Mouse (Mus musculus): ENCODE results near the gene Gm28635. TPM values are rescaled to one million over a fixed set of nuclear protein-coding genes. Genes with fewer than 3 reads are reported as not detected.

Gene Gm28635
- polyA plus RNA-seq, 1 experiment from 2014 or later, result not detected

GRCm38 (mm10) chr2:84648369-84648768, 29.5 kb downstream of the Gm28635 start:
- 39% methylated on average over 6 of the region's 6 CpGs for WGBS
- Histone ChIP-seq H3K27me3 (no peaks in the 10 kb centered on the region), H3K4me3 (replicated peaks) (peak overlapping the region; percentile 65), H3K9me3 (no peaks in the 10 kb centered on the region), H3K4me2 (peak overlapping the region; percentile 80), H3K9ac (peak overlapping the region; percentile 49), H3K36me3 (replicated peaks) (no peaks in the 10 kb centered on the region), H3K27ac (peak overlapping the region; percentile 31; the same call in 1 of the 2 replicates), H3K4me1 (peaks cover 18% of the 10 kb centered on the region)
- no peak for ATAC-seq (ENCODE audit: low FRiP score)

DNA sequence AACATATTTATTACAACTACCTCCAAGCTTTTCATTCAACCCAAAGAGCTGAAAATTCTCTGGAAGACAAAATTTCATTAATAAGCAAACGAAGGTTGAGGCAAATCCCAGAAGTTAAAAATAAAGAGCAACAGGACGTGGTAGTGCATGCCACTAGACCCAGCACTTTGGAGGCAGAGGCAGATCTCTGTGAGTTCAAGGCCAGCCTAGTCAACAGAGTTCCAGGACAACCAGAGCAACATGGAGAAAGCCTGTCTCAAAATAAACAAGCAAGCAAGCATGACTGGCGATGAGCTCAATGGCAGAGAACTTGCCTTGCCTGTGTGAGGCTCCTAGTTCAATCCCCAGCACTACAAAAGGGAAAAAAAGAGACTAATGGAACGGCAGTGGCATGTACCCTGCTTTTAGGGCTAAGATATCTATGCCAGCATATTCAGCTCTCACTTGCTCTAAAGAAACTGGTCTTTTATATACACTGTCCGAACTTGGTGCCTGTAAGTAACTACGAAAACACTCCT, 30.7 kb downstream of the Gm28635 start:
- H3K27me3 ChIP-seq, result no peaks in the 10 kb centered on the region
- WGBS, result 96% methylated on average over 6 of the region's 6 CpGs
- H3K4me1 ChIP-seq, result peaks cover 18% of the 10 kb centered on the region
- H3K4me2 ChIP-seq, result no peak overlapping the region
- H3K9me3 ChIP-seq, result no peaks in the 10 kb centered on the region
- no peaks in the 10 kb centered on the region for H3K36me3 ChIP-seq (replicated peaks)
- ATAC-seq (ENCODE audit: low FRiP score), result no peak
- H3K9ac ChIP-seq, result no peak overlapping the region
- H3K4me3 ChIP-seq (replicated peaks), result no peak overlapping the region
- no peak overlapping the region for H3K27ac ChIP-seq

DNA sequence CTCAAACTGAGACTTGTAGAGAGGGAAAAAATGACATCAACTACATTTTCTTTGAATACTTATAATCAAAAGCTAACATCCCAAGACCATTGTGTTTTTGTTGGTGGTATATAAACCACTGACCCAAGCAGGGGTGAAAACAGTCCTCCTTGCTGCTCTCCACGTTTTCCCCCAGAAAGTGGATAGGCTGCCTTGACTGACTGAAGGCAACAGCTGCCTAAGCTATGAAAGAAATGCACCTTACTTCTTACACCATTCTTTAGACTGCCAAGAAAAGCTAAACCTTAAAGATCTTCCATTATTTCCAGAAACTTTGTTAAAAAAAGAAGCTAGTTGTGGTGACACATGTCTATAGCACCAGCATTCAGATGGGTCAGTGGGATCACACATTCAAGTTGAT, 31.7 kb downstream of the Gm28635 start:
- Histone ChIP-seq H3K9me3 (no peaks in the 10 kb centered on the region), H3K27ac (no peak overlapping the region), H3K9ac (no peak overlapping the region), H3K4me2 (no peak overlapping the region), H3K4me3 (replicated peaks) (no peak overlapping the region), H3K36me3 (replicated peaks) (no peaks in the 10 kb centered on the region), H3K4me1 (peaks cover 18% of the 10 kb centered on the region), H3K27me3 (no peaks in the 10 kb centered on the region)
- ATAC-seq (ENCODE audit: low FRiP score), result no peak
- 89% methylated on average over 1 of the region's 1 CpGs for WGBS

DNA sequence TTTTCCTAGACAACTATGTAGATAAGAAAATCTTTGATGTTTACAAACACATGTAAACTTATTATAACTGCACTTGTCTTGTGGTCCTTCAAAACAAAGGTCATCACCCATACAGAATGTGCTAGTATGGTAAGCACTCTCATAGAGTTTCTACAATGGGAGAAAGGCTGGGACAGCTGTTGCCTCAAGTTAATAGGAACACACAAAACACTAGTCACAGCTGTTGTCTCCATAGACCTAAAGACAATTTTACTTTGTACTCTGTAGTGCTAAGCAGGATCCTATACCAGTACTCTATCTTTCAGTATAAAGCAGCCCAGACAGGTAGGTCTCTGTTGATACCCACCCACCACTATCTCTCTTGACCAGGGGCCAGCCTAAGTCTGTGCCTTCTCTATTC, 37.0 kb downstream of the Gm28635 start:
- Histone ChIP-seq H3K36me3 (replicated peaks) (no peaks in the 10 kb centered on the region), H3K9me3 (no peaks in the 10 kb centered on the region), H3K4me3 (replicated peaks) (no peak overlapping the region), H3K4me2 (no peak overlapping the region), H3K4me1 (peaks cover 33% of the 10 kb centered on the region), H3K27me3 (no peaks in the 10 kb centered on the region), H3K27ac (no peak overlapping the region), H3K9ac (no peak overlapping the region)
- ATAC-seq (ENCODE audit: low FRiP score), result no peak

GRCm38 (mm10) chr2:84638428-84639220, 39.2 kb downstream of the Gm28635 start:
- H3K36me3 ChIP-seq (replicated peaks), result no peaks in the 10 kb centered on the region
- H3K4me2 ChIP-seq, result no peak overlapping the region
- WGBS, result 77% methylated on average over 5 of the region's 5 CpGs
- H3K27ac ChIP-seq, result no peak overlapping the region
- no peaks in the 10 kb centered on the region for H3K27me3 ChIP-seq
- no peaks in the 10 kb centered on the region for H3K9me3 ChIP-seq
- peaks cover 54% of the 10 kb centered on the region for H3K4me1 ChIP-seq
- H3K9ac ChIP-seq, result no peak overlapping the region
- H3K4me3 ChIP-seq (replicated peaks), result no peak overlapping the region
- no peak for ATAC-seq (ENCODE audit: low FRiP score)

- H3K9me3 ChIP-seq, result no peaks in the 10 kb centered on the region
- peak overlapping the region; percentile 56; the same call in 1 of the 2 replicates for H3K27ac ChIP-seq
- H3K36me3 ChIP-seq (replicated peaks), result no peaks in the 10 kb centered on the region
- WGBS, result 52% methylated on average over 7 of the region's 7 CpGs
- no peak overlapping the region for H3K4me3 ChIP-seq (replicated peaks)
- no peak for ATAC-seq (ENCODE audit: low FRiP score)
- no peaks in the 10 kb centered on the region for H3K27me3 ChIP-seq
- H3K4me2 ChIP-seq, result no peak overlapping the region; the same call in 1 of the 2 replicates
- 0 out of 2 replicates have a peak overlapping the region, but pooled peaks have one; percentile 21 for H3K9ac ChIP-seq
- peaks cover 61% of the 10 kb centered on the region for H3K4me1 ChIP-seq
These were observed 40.2 kb downstream of the Gm28635 start for GRCm38 (mm10) chr2:84637452-84638165.

GRCm38 (mm10) chr2:84636231-84636741, 41.6 kb downstream of the Gm28635 start:
- peaks cover 61% of the 10 kb centered on the region for H3K4me1 ChIP-seq
- H3K27ac ChIP-seq, result peak overlapping the region; percentile 89
- peak overlapping the region; percentile 32 for H3K4me2 ChIP-seq
- H3K36me3 ChIP-seq (replicated peaks), result no peaks in the 10 kb centered on the region
- H3K9me3 ChIP-seq, result no peaks in the 10 kb centered on the region
- no peak overlapping the region for H3K4me3 ChIP-seq (replicated peaks)
- ATAC-seq (ENCODE audit: low FRiP score), result no peak
- no peaks in the 10 kb centered on the region for H3K27me3 ChIP-seq
- H3K9ac ChIP-seq, result no peak overlapping the region
- WGBS, result 34% methylated on average over 8 of the region's 8 CpGs

GRCm38 (mm10) chr2:84635611-84636010, 42.2 kb downstream of the Gm28635 start:
- no peaks in the 10 kb centered on the region for H3K27me3 ChIP-seq
- peak overlapping the region; percentile 89 for H3K27ac ChIP-seq
- ATAC-seq (ENCODE audit: low FRiP score), result peak; percentile 95
- 0% methylated on average over 2 of the region's 2 CpGs for WGBS
- no peaks in the 10 kb centered on the region for H3K36me3 ChIP-seq (replicated peaks)
- peak overlapping the region; percentile 32 for H3K4me2 ChIP-seq
- no peaks in the 10 kb centered on the region for H3K9me3 ChIP-seq
- no peak overlapping the region for H3K9ac ChIP-seq
- no peak overlapping the region for H3K4me3 ChIP-seq (replicated peaks)
- H3K4me1 ChIP-seq, result peaks cover 61% of the 10 kb centered on the region

DNA sequence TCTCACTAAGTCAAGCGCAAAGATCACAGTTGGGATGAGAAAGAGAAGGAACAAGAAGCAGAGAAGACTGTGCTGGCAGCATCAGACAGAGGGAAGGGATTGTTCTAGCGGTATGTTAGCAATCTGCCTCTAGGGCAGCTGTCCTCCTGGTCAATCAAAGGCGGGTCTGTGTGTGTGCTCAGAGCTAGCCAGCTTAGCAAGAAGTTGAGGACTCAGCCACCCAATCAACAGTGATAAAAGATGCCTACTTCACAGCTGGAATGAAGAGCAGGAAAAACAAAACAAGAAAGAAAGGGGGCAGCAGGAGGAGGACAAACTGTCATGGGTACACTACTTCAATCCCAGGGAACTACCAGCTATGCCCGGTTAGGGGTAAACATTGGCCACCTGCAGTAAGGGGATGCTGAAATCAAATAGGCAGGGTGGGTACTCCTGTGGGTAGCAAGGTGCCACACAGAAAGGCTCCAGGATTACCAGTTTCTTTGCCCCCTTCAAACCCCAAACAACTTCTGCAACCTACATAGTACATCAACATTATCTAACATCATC, 42.8 kb downstream of the Gm28635 start:
- peak overlapping the region; percentile 32 for H3K4me2 ChIP-seq
- H3K9me3 ChIP-seq, result no peaks in the 10 kb centered on the region
- H3K9ac ChIP-seq, result no peak overlapping the region
- peaks cover 61% of the 10 kb centered on the region for H3K4me1 ChIP-seq
- H3K27ac ChIP-seq, result peak overlapping the region; percentile 89
- ATAC-seq (ENCODE audit: low FRiP score), result peak; percentile 15; the same call in 1 of the 2 replicates
- no peaks in the 10 kb centered on the region for H3K27me3 ChIP-seq
- 25% methylated on average over 4 of the region's 4 CpGs for WGBS
- no peaks in the 10 kb centered on the region for H3K36me3 ChIP-seq (replicated peaks)
- H3K4me3 ChIP-seq (replicated peaks), result no peak overlapping the region

- Histone ChIP-seq H3K4me3 (replicated peaks) (no peak overlapping the region), H3K36me3 (replicated peaks) (no peaks in the 10 kb centered on the region), H3K27me3 (no peaks in the 10 kb centered on the region), H3K27ac (0 out of 2 replicates have a peak overlapping the region, but pooled peaks have one; percentile 10), H3K9ac (no peak overlapping the region), H3K9me3 (no peaks in the 10 kb centered on the region), H3K4me1 (peaks cover 60% of the 10 kb centered on the region), H3K4me2 (no peak overlapping the region)
- WGBS, result 80% methylated on average over 4 of the region's 4 CpGs
- ATAC-seq (ENCODE audit: low FRiP score), result no peak
These were observed 43.8 kb downstream of the Gm28635 start for GRCm38 (mm10) chr2:84634006-84634405.

GRCm38 (mm10) chr2:84632999-84633398, 44.8 kb downstream of the Gm28635 start:
- no peak overlapping the region for H3K9ac ChIP-seq
- 10% methylated on average over 3 of the region's 3 CpGs for WGBS
- ATAC-seq (ENCODE audit: low FRiP score), result no peak
- H3K27ac ChIP-seq, result 0 out of 2 replicates have a peak overlapping the region, but pooled peaks have one; percentile 31
- no peaks in the 10 kb centered on the region for H3K9me3 ChIP-seq
- H3K4me3 ChIP-seq (replicated peaks), result no peak overlapping the region
- H3K4me2 ChIP-seq, result no peak overlapping the region
- no peaks in the 10 kb centered on the region for H3K36me3 ChIP-seq (replicated peaks)
- H3K27me3 ChIP-seq, result no peaks in the 10 kb centered on the region
- H3K4me1 ChIP-seq, result peaks cover 50% of the 10 kb centered on the region

GRCm38 (mm10) chr2:84632001-84632400, 45.8 kb downstream of the Gm28635 start:
- Histone ChIP-seq H3K27me3 (no peaks in the 10 kb centered on the region), H3K9me3 (no peaks in the 10 kb centered on the region), H3K4me1 (peaks cover 40% of the 10 kb centered on the region), H3K27ac (no peak overlapping the region), H3K4me2 (no peak overlapping the region), H3K4me3 (replicated peaks) (no peak overlapping the region), H3K36me3 (replicated peaks) (no peaks in the 10 kb centered on the region), H3K9ac (no peak overlapping the region)
- ATAC-seq (ENCODE audit: low FRiP score), result no peak
- 90% methylated on average over 1 of the region's 1 CpGs for WGBS
